Mouse (Mus musculus) right cerebral cortex, postnatal 14 days (tissue): ENCODE measurements around the gene Ccpg1os.

Experiments
- DNase-seq: peaks from one replicate; pipeline ENCODE4 v3.0.0; 2022

The Ccpg1os gene

GRCm38 (mm10) chr9:72975242-72975641, 9.9 kb downstream of the Ccpg1os start:
- DNase-seq, result no peak

- no peak for DNase-seq
Observed at GRCm38 (mm10) chr9:72974734-72975133, 10.4 kb downstream of the Ccpg1os start.

GRCm38 (mm10) chr9:72972984-72973383, 12.2 kb downstream of the Ccpg1os start:
- no peak for DNase-seq

GRCm38 (mm10) chr9:72972435-72972834, 12.7 kb downstream of the Ccpg1os start:
- no peak for DNase-seq

GRCm38 (mm10) chr9:72969874-72970273, 15.3 kb downstream of the Ccpg1os start:
- no peak for DNase-seq

- peak; percentile 37 for DNase-seq
Observed at GRCm38 (mm10) chr9:72968349-72969061, 16.7 kb downstream of the Ccpg1os start.

- no peak for DNase-seq
Observed at GRCm38 (mm10) chr9:72961959-72962358, 23.2 kb downstream of the Ccpg1os start.

- DNase-seq, result no peak
Observed at GRCm38 (mm10) chr9:72961346-72961745, 23.8 kb downstream of the Ccpg1os start.

GRCm38 (mm10) chr9:72958521-72959450, 26.4 kb downstream of the Ccpg1os start, which contains the start of the genes Dyx1c1 and Gm44503:
Gene Dyx1c1, plus strand, starts transcription at chr9:72958785.
Gene Gm44503, plus strand, starts transcription at chr9:72958852.
- DNase-seq, result peak; percentile 76

GRCm38 (mm10) chr9:72955546-72955945, 29.6 kb downstream of the Ccpg1os start:
- DNase-seq, result peak; percentile 42

- no peak for DNase-seq
Observed at GRCm38 (mm10) chr9:72954746-72955145, 30.4 kb downstream of the Ccpg1os start.

- DNase-seq, result no peak
Observed at GRCm38 (mm10) chr9:72949572-72949971, 35.6 kb downstream of the Ccpg1os start.

GRCm38 (mm10) chr9:72947010-72947409, 38.2 kb downstream of the Ccpg1os start:
- DNase-seq, result no peak

GRCm38 (mm10) chr9:72944286-72944685, 40.9 kb downstream of the Ccpg1os start:
- DNase-seq, result no peak

- no peak for DNase-seq
Observed at GRCm38 (mm10) chr9:72943424-72943823, 41.8 kb downstream of the Ccpg1os start.

GRCm38 (mm10) chr9:72936301-72936700, 48.9 kb downstream of the Ccpg1os start:
- DNase-seq, result no peak

- DNase-seq, result no peak
Observed at GRCm38 (mm10) chr9:72935309-72935708, 49.9 kb downstream of the Ccpg1os start.

- DNase-seq, result peak; percentile 25
Observed at GRCm38 (mm10) chr9:72931166-72931790, 53.9 kb downstream of the Ccpg1os start.
